Mouse (Mus musculus): ENCODE measurements around the gene Morn4.
"Not testable (repeated sequence)": the region's sequence is repeated elsewhere in the genome, so short reads cannot be mapped to it uniquely, and the experiment has no call there.

Morn4 gene

GRCm38 (mm10) chr19:42085690-42086089 lies 467 bp downstream of the Morn4 start:
- DNase-seq (ENCODE audit: low read depth, low spot score), result no peak

- DNase-seq (ENCODE audit: low read depth, low spot score), result not testable (repeated sequence)
These were observed 4.5 kb downstream of the Morn4 start for GRCm38 (mm10) chr19:42081613-42082012.

GRCm38 (mm10) chr19:42080469-42080868 lies 5.7 kb downstream of the Morn4 start:
- DNase-seq (ENCODE audit: low read depth, low spot score), result no peak

- DNase-seq (ENCODE audit: low read depth, low spot score), result no peak
These were observed 6.2 kb downstream of the Morn4 start for GRCm38 (mm10) chr19:42079950-42080349.

- DNase-seq (ENCODE audit: low read depth, low spot score), result no peak
These were observed 7.2 kb downstream of the Morn4 start for GRCm38 (mm10) chr19:42079006-42079405.

- DNase-seq (ENCODE audit: low read depth, low spot score), result no peak
These were observed 7.6 kb downstream of the Morn4 start for GRCm38 (mm10) chr19:42078566-42078965.

- no peak for DNase-seq (ENCODE audit: low read depth, low spot score)
These were observed 10.2 kb downstream of the Morn4 start for GRCm38 (mm10) chr19:42075992-42076391.

GRCm38 (mm10) chr19:42075051-42075450 lies 11.1 kb downstream of the Morn4 start:
- no peak for DNase-seq (ENCODE audit: low read depth, low spot score)

GRCm38 (mm10) chr19:42072802-42073201 lies 13.4 kb downstream of the Morn4 start:
- DNase-seq (ENCODE audit: low read depth, low spot score), result no peak

- DNase-seq (ENCODE audit: low read depth, low spot score), result no peak
These were observed 14.1 kb downstream of the Morn4 start for GRCm38 (mm10) chr19:42071886-42072608.

GRCm38 (mm10) chr19:42071221-42071620 lies 14.9 kb downstream of the Morn4 start:
- DNase-seq (ENCODE audit: low read depth, low spot score), result no peak

- DNase-seq (ENCODE audit: low read depth, low spot score), result no peak
These were observed 17.0 kb downstream of the Morn4 start for GRCm38 (mm10) chr19:42069241-42069525.

- DNase-seq (ENCODE audit: low read depth, low spot score), result no peak
These were observed 17.5 kb downstream of the Morn4 start for GRCm38 (mm10) chr19:42068441-42069240.

GRCm38 (mm10) chr19:42061443-42061842 lies 24.7 kb downstream of the Morn4 start:
- DNase-seq (ENCODE audit: low read depth, low spot score), result no peak

- DNase-seq (ENCODE audit: low read depth, low spot score), result no peak
These were observed 27.7 kb downstream of the Morn4 start for GRCm38 (mm10) chr19:42058426-42058825.

GRCm38 (mm10) chr19:42056719-42057409 lies 29.3 kb downstream of the Morn4 start:
- DNase-seq (ENCODE audit: low read depth, low spot score), result no peak

- no peak for DNase-seq (ENCODE audit: low read depth, low spot score)
These were observed 30.3 kb downstream of the Morn4 start for GRCm38 (mm10) chr19:42055881-42056280.

- DNase-seq (ENCODE audit: low read depth, low spot score), result no peak
These were observed 31.9 kb downstream of the Morn4 start for GRCm38 (mm10) chr19:42054255-42054654.

GRCm38 (mm10) chr19:42051948-42052347 lies 34.2 kb downstream of the Morn4 start, which contains the start of gene 4933411K16Rik:
4933411K16Rik (plus strand) TSS chr19:42052248.
- no peak for DNase-seq (ENCODE audit: low read depth, low spot score)

GRCm38 (mm10) chr19:42051351-42051750 lies 34.8 kb downstream of the Morn4 start:
- DNase-seq (ENCODE audit: low read depth, low spot score), result no peak

GRCm38 (mm10) chr19:42050251-42050650 lies 35.9 kb downstream of the Morn4 start:
- DNase-seq (ENCODE audit: low read depth, low spot score), result no peak
